Mouse (Mus musculus): ENCODE data around the gene Gorasp1. TPM values are rescaled to one million over a fixed set of nuclear protein-coding genes. Genes with fewer than 3 reads are reported as not detected.

Gene Gorasp1
- polyA plus RNA-seq, 1 experiment from 2014 or later, result 27.7 TPM

DNA sequence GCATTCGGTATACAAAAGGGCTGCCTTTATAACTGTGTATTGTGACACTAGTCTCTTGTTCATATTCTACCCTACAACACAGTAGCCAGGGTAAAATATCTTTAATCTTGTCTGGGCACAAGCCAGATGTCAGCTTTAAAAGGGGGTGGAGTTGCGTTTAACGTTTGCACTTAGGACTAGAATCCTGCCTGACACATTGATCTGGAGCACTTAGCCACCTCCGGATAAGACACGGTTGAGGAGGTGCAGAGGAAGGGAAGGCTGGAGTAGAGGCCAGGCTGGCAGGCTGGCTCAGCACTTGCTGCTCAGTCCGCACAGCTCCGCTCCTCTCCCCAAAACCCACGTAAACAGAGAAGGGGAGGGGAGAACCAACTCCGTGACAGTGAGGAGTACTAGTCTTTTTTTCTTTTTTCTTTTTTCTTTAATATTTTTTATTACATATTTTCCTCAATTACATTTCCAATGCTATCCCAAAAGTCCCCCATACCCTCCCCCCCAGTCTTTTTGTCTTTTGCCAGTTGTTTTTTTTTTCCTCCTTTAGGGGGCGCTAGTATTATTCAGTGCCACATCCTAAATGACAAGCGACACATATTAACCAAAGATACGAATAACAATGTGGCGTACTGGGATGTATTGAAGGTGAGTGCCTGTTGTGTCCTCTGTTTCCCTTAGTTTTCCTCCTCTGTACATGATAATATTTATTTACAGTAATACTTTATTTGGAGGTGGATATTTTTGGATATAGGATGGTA, 24.1 kb downstream of the Gorasp1 start:
- Histone ChIP-seq H3K27ac (no peak overlapping the region), H3K9ac (no peak overlapping the region), H3K4me1 (0 out of 2 replicates have a peak, but pooled peaks cover 4% of the 10 kb centered on the region), H3K27me3 (no peaks in the 10 kb centered on the region), H3K36me3 (peaks cover 99% of the 10 kb centered on the region), H3K9me3 (replicated peaks) (no peaks in the 10 kb centered on the region), H3K4me2 (no peak overlapping the region), H3K4me3 (replicated peaks) (no peak overlapping the region)
- ATAC-seq (replicated peaks; ENCODE audit: low FRiP score), result no peak
- 75% methylated on average over 13 of the region's 13 CpGs for WGBS

DNA sequence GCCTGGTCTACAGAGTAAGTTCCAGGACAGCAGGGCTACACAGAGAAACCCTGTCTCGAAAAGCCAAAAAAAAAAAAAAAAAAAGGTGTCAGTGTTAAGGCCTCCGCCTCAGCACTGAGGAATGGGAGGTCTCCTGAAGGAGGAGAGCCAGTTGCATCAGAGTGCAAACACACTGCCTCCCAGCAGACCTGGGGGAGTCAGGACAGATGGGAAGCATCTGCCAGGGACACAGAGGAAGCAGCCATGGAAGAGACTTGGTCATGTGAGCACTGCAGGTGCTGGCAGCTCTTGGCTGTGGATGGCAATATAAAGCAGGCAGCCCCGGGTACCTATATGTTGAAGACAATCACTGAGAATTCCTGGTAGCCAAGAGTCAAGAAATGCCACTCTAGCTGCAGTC, 27.4 kb downstream of the Gorasp1 start:
- no peaks in the 10 kb centered on the region for H3K9me3 ChIP-seq (replicated peaks)
- WGBS, result 76% methylated on average over 3 of the region's 3 CpGs
- ATAC-seq (replicated peaks; ENCODE audit: low FRiP score), result no peak

DNA sequence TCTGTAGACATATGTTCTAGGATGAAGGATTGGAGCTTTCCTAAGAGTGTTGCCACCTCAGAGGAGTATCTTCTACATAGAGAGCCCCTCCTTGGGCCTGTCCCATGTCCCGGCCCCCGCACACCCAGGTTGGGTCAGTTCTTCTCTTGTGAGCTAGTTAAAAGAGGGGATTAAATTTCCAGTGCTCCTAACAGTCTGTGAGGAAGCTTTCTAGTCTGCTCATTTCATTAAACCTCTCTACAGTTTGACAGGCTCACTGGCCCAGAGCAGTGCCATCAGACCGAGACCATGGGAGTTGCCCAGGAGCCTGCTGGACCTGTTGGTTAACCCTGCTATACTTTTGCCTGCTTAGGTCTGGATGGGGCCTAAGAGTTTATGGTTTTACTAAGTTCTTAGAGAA, 28.7 kb downstream of the Gorasp1 start:
- H3K4me2 ChIP-seq, result no peak overlapping the region
- no peaks in the 10 kb centered on the region for H3K27me3 ChIP-seq
- peak overlapping the region; percentile 18; the same call in 1 of the 2 replicates for H3K27ac ChIP-seq
- peak; percentile 73 for ATAC-seq (replicated peaks; ENCODE audit: low FRiP score)
- no peak overlapping the region for H3K4me3 ChIP-seq (replicated peaks)
- 0 out of 2 replicates have a peak, but pooled peaks cover 5% of the 10 kb centered on the region for H3K4me1 ChIP-seq
- H3K9ac ChIP-seq, result no peak overlapping the region
- peaks cover 99% of the 10 kb centered on the region for H3K36me3 ChIP-seq
- 50% methylated on average over 3 of the region's 3 CpGs for WGBS
- H3K9me3 ChIP-seq (replicated peaks), result no peaks in the 10 kb centered on the region

More for the DNA sequence above, 27.4 kb downstream of the Gorasp1 start:
- H3K4me2 ChIP-seq, result no peak overlapping the region
- H3K27ac ChIP-seq, result no peak overlapping the region
- no peaks in the 10 kb centered on the region for H3K27me3 ChIP-seq
- no peak overlapping the region for H3K4me3 ChIP-seq (replicated peaks)
- no peak overlapping the region for H3K9ac ChIP-seq
- 0 out of 2 replicates have a peak, but pooled peaks cover 5% of the 10 kb centered on the region for H3K4me1 ChIP-seq
- peaks cover 99% of the 10 kb centered on the region for H3K36me3 ChIP-seq

DNA sequence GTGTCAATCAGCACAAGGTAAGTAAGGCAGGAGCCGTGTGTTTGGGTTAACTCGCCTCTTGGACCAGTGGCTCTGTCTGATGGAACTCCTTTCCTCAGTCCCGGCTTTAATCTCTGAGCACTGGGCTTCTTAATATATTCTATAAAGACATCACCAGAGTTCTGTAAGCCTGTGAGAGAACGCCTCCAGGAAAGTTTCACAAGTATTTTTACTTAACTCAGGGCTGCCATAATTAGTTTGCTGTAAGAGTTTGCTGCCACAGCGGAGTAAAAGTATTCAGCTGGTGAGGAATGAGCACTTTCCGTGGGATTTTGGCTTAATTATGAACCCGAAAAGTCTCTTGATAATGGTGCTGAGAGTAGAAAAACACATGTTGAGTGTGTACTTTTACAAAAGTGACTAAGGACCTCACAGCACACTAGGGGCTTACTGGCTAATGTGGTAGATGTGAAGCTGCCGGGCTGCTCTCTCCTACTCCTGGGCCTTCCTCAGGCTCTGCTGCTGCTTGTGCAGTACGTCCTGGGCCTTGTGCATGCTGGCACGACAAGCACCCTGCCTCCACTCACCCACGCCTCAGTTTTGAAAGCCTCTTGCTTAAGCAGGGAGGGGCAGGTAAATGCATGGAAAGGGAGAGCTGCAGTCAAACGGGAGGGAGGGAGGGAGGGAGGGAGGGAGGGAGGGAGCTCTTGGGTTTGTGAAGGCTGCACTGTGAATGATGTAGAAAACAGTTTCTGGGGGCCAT, 34.8 kb downstream of the Gorasp1 start:
- H3K4me1 ChIP-seq, result no peaks in the 10 kb centered on the region
- 88% methylated on average over 12 of the region's 12 CpGs for WGBS
- peaks cover 68% of the 10 kb centered on the region for H3K36me3 ChIP-seq
- H3K9me3 ChIP-seq (replicated peaks), result no peaks in the 10 kb centered on the region
- ATAC-seq (replicated peaks; ENCODE audit: low FRiP score), result no peak
- no peak overlapping the region for H3K4me2 ChIP-seq
- no peaks in the 10 kb centered on the region for H3K27me3 ChIP-seq
- no peak overlapping the region for H3K27ac ChIP-seq
- no peak overlapping the region for H3K4me3 ChIP-seq (replicated peaks)
- H3K9ac ChIP-seq, result no peak overlapping the region

DNA sequence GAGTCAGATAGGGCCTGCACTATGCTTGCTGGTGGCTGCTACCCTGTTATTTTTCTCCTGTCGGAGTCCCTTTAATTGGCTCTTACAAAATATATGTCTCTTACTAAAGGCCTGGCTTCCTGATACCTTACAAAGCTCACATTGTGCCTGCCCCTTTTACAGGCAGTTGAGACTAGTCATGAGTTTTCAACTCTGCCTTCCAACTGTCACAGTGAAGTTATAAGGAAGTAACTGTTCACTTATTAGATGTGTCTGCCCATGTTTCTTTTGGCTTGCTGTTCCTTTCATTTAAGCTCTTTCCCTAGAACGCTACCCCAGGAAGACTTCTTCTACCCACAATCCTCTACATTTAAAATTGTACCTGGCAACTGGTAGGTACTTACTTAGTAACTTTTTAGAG, 37.9 kb downstream of the Gorasp1 start:
- Histone ChIP-seq H3K9me3 (replicated peaks) (no peaks in the 10 kb centered on the region), H3K27ac (no peak overlapping the region), H3K9ac (no peak overlapping the region), H3K36me3 (peaks cover 38% of the 10 kb centered on the region), H3K27me3 (no peaks in the 10 kb centered on the region), H3K4me2 (no peak overlapping the region), H3K4me1 (peaks cover 12% of the 10 kb centered on the region), H3K4me3 (replicated peaks) (no peak overlapping the region)
- WGBS, result 91% methylated on average over 2 of the region's 2 CpGs
- ATAC-seq (replicated peaks; ENCODE audit: low FRiP score), result no peak

DNA sequence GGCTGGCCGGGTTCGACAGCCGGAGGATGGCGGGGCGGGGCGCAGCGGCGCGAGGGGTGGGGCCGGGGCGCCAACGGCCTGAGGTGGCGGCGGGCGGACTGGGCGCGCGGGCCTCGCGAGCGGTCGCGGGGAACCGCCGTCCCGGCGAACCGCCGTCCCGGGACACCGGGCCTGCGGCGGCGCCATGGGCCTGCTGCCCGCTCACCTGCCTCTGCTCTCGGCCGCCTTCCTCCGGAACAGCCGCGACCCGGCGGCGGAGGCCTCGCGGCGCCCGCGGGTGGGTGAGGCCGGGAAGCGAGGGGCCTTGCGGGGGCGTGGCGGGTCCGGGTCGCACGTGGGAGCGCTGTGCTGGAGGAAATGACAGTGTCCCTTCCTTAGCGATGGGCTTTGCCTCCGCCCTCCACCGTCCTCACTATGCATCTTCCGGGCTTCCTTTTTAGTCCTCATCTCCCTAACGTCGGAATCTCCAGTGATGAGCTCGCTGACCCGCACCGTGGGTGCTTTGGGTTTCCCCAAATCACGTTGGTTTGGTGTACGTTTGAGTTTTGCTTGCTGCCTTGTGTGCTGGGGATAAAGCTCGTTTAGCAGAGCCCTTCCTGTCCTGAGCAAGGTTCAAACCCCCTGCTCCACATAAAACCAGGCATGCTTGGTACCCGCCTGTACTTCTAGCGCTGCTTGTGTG, 42.2 kb downstream of the Gorasp1 start:
- no peaks in the 10 kb centered on the region for H3K27me3 ChIP-seq
- under 1% methylated on average over 42 of the region's 71 CpGs for WGBS
- peak overlapping the region; percentile 87 for H3K4me2 ChIP-seq
- H3K9me3 ChIP-seq (replicated peaks), result no peaks in the 10 kb centered on the region
- H3K36me3 ChIP-seq, result peaks cover 4% of the 10 kb centered on the region; the same call in 1 of the 2 replicates
- H3K9ac ChIP-seq, result peak overlapping the region; percentile 90
- peaks cover 12% of the 10 kb centered on the region for H3K4me1 ChIP-seq
- peak; percentile 78 for ATAC-seq (replicated peaks; ENCODE audit: low FRiP score)
- peak overlapping the region; percentile 93 for H3K4me3 ChIP-seq (replicated peaks)
- peak overlapping the region; percentile 89 for H3K27ac ChIP-seq

DNA sequence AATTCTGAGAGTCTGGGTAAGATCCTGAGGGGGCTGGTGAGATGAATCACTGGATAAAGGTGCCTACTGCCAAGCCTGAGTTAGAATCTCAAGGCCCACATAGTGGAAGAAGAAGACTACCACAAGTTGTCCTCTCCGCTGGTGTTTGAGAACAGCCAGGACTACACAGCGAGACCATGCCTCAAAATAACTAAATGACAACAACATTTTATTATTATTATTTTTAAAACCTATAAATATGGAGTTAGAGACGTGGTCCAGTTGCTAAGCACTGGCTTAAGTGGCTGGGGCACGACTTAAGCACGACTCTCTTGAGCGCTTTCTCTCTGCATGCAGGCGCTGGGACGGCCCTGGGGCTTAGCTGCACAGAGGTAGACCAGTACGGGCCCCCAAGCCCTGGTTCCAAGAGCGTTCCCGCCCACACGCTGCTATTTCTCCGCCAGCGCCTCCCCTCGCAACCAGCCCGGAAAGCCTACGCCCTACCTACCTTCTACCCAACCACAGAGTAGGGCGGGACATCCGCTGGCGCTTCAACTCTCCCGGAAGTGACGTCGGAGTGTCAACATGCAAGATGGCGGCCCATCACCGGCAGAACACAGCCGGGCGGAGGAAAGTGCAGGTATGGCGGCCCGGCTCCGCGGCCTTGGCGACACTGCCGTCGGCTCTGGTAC, 42.9 kb downstream of the Gorasp1 start, which contains the start of gene Wdr48:
TSS of gene Wdr48 (plus strand) at position 540 of the 671 bp plus-strand sequence.
- Histone ChIP-seq H3K4me2 (peak within 1 kb of the TSS; percentile 87), H3K9me3 (replicated peaks) (no peaks in the 10 kb centered on the region), H3K4me3 (replicated peaks) (peak within 1 kb of the TSS; percentile 93), H3K9ac (peak within 1 kb of the TSS; percentile 90), H3K27me3 (no peaks in the 10 kb centered on the region), H3K4me1 (peaks cover 13% of the 10 kb centered on the region), H3K36me3 (peaks cover 2% of the 10 kb centered on the region; the same call in 1 of the 2 replicates), H3K27ac (peak within 1 kb of the TSS; percentile 89)
- WGBS, result 3% methylated on average over 34 of the region's 34 CpGs
- peak; percentile 99 for ATAC-seq (replicated peaks; ENCODE audit: low FRiP score)

DNA sequence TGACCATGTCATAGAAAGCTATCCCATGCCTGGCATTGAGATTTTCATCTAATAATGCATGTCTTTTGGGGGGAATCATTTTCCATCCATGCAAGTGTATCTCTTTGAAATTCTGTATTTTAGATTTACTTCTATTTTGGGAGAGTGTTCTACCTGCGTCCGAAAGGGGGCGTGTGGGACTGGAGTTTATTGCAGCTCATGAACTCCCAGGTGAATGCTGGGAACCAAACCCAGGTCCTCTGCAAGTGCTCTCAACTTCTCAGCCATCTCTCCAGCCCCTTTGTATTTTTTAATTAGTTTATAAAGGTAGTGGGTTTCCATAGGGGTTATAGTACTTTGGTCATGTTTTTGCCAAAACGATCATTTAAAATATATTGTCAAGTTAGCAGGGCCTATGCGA, 43.5 kb downstream of the Gorasp1 start:
- H3K4me1 ChIP-seq, result peaks cover 16% of the 10 kb centered on the region
- no peak overlapping the region for H3K4me3 ChIP-seq (replicated peaks)
- H3K9ac ChIP-seq, result no peak overlapping the region
- ATAC-seq (replicated peaks; ENCODE audit: low FRiP score), result no peak
- H3K9me3 ChIP-seq (replicated peaks), result no peaks in the 10 kb centered on the region
- peak overlapping the region; percentile 89; the same call in 1 of the 2 replicates for H3K27ac ChIP-seq
- H3K4me2 ChIP-seq, result peak overlapping the region; percentile 87
- 90% methylated on average over 5 of the region's 5 CpGs for WGBS
- no peaks in the 10 kb centered on the region for H3K36me3 ChIP-seq
- no peaks in the 10 kb centered on the region for H3K27me3 ChIP-seq

DNA sequence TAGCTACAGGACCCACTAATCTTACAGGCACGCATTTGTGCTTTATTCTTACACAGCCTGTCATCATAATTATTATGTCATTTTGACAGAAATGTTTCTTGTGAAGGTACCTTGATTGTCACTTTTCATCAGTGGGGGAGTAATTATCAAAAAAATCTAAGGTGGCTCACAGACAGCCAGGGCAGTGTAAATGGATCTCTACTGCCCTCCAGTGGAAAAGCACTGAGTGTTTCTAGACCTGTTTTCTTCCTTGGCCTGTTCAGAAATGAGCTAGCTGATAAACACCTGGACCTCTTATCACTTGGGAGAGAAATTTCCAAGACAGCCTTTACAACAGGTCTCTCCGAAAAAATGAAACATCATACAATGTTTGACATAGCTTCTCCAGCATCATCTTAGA, 46.7 kb downstream of the Gorasp1 start:
- Histone ChIP-seq H3K4me1 (peaks cover 8% of the 10 kb centered on the region), H3K9me3 (replicated peaks) (no peaks in the 10 kb centered on the region), H3K36me3 (no peaks in the 10 kb centered on the region), H3K4me3 (replicated peaks) (no peak overlapping the region), H3K27me3 (no peaks in the 10 kb centered on the region), H3K27ac (no peak overlapping the region), H3K4me2 (no peak overlapping the region), H3K9ac (no peak overlapping the region)
- WGBS, result 52% methylated on average over 2 of the region's 2 CpGs
- ATAC-seq (replicated peaks; ENCODE audit: low FRiP score), result no peak

DNA sequence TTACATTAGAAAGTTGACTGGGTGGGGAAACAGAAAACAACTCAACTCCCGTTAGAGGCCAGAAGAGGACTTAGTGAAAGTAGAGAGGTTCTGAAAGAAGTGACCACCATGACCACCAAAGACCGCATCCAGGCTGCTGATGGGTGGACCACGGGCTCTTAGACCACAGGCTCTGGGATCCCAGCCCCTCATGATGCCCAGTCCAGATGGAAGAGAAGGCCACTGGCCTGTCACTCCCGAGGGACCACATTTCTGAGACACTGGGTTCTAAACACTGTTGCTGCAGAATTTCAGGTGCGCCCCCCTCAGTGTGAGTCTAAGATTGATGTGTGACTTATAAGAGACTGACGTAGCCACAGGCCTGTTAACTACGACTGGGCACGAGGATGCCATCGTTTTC, 47.9 kb downstream of the Gorasp1 start:
- no peak for ATAC-seq (replicated peaks; ENCODE audit: low FRiP score)
- Histone ChIP-seq H3K4me3 (replicated peaks) (no peak overlapping the region), H3K27ac (peak overlapping the region; percentile 73), H3K27me3 (no peaks in the 10 kb centered on the region), H3K9ac (no peak overlapping the region), H3K36me3 (no peaks in the 10 kb centered on the region), H3K4me2 (no peak overlapping the region), H3K9me3 (replicated peaks) (no peaks in the 10 kb centered on the region), H3K4me1 (peaks cover 4% of the 10 kb centered on the region; the same call in 1 of the 2 replicates)
- 83% methylated on average over 9 of the region's 9 CpGs for WGBS

DNA sequence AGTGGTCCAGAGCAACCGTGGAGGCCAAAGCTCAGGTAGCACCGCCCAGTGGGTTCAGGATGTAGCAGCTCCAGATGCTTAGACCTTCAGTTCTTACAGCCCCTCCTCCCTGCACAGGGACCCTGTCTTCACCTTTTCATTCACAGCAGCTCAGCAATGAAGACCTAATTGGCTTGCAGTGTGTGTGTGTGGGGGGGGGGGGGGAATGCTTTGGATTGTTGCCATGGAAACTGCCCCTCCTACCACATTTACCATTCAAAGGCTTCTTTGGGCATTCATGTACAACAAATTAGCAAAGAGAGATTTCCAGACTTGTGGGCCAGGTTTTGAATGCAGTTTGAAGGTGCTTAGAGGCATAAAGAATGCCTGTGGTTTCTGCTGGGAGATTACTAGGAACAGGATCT, 48.5 kb downstream of the Gorasp1 start:
- Histone ChIP-seq H3K4me1 (peaks cover 4% of the 10 kb centered on the region; the same call in 1 of the 2 replicates), H3K9me3 (replicated peaks) (no peaks in the 10 kb centered on the region), H3K9ac (no peak overlapping the region), H3K27me3 (no peaks in the 10 kb centered on the region), H3K27ac (peak overlapping the region; percentile 73), H3K4me2 (no peak overlapping the region), H3K36me3 (no peaks in the 10 kb centered on the region), H3K4me3 (replicated peaks) (no peak overlapping the region)
- ATAC-seq (replicated peaks; ENCODE audit: low FRiP score), result peak; percentile 56; the same call in 1 of the 2 replicates
- 63% methylated on average over 2 of the region's 2 CpGs for WGBS

Measured in kidney, embryonic 15.5 days (tissue).